Mouse (Mus musculus): ENCODE measurements around the gene Kcnh3.
"Not testable (repeated sequence)": the region's sequence is repeated elsewhere in the genome, so short reads cannot be mapped to it uniquely, and the experiment has no call there.

Gene Kcnh3

GRCm38 (mm10) chr15:99240129-99240528 is 15.5 kb downstream of the Kcnh3 start:
- peak; percentile 63 for DNase-seq (ENCODE audit: low read depth, low spot score)

DNA sequence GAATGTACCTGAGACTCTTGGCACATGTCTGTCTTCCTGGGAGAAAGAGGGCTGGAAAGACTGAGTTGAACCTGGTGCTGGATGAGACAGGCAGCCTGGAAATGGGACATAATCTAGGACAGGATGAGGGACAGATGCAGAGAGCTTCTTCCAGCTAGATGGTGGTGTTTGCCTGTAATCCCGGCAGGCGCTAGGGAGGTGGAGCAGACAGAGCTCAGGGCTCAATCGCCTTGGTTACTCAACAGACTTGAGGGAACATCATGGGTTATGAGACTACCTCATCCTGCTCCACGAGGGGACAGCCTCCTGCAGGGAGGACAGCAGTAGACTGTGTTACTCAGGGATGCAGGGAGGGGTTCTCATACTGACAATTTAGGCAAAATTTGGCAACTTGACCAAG is 16.6 kb downstream of the Kcnh3 start:
- no peak for DNase-seq (ENCODE audit: low read depth, low spot score)

DNA sequence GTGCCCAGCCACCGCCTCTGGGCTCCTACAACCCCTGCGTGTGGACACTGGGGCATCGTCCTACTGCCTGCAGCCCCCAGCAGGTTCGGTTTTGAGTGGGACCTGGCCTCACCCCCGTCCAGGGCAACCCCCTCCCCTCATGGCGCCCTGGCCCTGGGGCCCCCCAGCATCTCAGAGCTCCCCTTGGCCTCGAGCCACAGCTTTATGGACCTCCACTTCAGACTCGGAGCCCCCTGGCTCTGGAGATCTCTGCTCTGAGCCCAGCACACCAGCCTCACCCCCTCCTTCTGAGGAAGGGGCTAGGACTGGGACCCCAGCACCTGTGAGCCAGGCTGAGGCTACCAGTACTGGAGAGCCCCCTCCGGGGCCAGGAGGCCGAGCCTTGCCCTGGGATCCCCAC is 17.4 kb downstream of the Kcnh3 start:
- DNase-seq (ENCODE audit: low read depth, low spot score), result no peak

- DNase-seq (ENCODE audit: low read depth, low spot score), result not testable (repeated sequence)
Measured at GRCm38 (mm10) chr15:99246736-99247135, 22.1 kb downstream of the Kcnh3 start.

DNA sequence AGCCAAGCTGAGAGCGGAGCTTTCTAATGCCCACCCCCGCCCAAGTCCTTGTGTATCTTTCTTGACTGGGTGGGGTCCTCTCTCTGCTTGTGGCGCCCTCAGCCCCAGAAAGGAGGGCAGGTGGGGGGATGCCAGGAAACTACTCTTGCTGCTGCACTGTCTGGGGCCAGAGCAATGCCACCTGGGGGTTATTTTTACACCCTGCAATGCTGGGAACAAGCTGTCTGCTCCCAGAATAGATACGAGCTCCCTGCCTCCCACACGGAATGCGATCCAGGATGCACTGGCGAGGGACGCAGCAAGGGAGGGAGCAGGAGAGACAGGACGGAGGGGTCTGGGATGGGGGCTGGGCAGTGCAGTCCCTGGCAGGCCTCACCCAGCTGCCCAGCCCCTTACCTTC is 24.3 kb downstream of the Kcnh3 start:
- peak; percentile 40 for DNase-seq (ENCODE audit: low read depth, low spot score)

- no peak for DNase-seq (ENCODE audit: low read depth, low spot score)
Measured at GRCm38 (mm10) chr15:99249938-99250337, 25.3 kb downstream of the Kcnh3 start.

- not testable (repeated sequence) for DNase-seq (ENCODE audit: low read depth, low spot score)
Measured at GRCm38 (mm10) chr15:99251111-99251510, 26.4 kb downstream of the Kcnh3 start.

- peak; percentile 99 for DNase-seq (ENCODE audit: low read depth, low spot score)
Measured at GRCm38 (mm10) chr15:99251626-99252380, 27.1 kb downstream of the Kcnh3 start, which contains the start of gene Mcrs1. Gene Mcrs1, minus strand, starts transcription at chr15:99251961.

- DNase-seq (ENCODE audit: low read depth, low spot score), result no peak
Measured at GRCm38 (mm10) chr15:99252381-99253174, 27.9 kb downstream of the Kcnh3 start.

DNA sequence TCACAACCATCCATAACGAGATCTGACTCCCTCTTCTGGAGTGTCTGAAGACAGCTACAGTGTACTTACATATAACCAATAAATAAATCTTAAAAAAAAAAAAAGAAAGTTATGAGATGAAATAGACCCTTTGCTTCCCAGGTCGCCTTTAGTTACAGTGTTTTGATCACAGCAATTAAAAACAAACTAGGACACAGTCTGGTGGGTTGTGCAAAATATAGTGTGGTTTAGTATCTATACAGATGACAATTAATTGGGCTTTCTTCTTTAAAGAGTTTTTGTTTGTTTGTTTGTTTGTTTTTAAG is 28.5 kb downstream of the Kcnh3 start:
- DNase-seq (ENCODE audit: low read depth, low spot score), result not testable (repeated sequence)

DNA sequence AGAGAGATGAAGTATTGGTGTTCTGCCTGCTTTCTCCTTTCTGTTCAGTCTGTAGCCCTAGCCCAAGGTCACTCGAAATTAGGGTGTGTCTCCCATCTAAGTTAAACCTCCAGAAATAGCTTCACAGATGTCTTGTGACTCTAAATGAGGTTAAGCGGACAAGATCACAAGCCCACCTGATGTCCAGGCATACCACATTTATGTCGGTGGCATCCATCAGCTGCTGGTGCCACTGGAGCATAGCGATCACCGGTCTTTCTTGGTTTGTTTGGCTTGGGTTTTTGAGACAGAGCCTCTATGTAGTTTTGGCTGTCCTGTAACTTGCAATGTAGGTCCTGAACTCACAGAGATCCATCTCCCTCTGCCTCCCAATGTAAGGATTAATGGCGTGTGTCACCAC is 29.1 kb downstream of the Kcnh3 start:
- DNase-seq (ENCODE audit: low read depth, low spot score), result no peak

DNA sequence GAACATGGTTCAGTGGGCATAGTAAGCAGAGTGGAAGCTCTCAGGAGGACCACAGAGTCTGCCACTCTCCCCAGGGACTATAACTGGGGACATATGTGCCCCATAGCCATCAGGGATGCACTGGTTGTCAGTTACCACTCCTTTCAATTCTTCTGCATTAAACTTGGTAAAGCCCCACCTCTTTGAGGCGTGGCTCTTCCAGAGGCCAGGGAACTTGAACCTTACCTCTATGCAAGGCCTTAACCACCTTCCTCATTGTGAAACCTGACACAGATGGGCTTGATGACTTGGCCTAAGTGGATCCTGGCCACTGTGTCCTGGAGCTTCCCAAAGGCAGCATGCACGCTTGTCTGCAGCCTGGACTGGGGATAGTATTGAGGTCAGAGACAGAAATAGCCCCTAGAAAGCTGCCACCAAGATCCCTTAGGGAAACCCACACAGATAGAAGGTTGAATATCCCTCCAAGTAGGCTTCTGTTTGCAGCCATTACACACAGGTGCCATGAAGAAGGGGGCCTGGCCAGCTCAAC is 29.9 kb downstream of the Kcnh3 start:
- peak; percentile 50 for DNase-seq (ENCODE audit: low read depth, low spot score)

DNA sequence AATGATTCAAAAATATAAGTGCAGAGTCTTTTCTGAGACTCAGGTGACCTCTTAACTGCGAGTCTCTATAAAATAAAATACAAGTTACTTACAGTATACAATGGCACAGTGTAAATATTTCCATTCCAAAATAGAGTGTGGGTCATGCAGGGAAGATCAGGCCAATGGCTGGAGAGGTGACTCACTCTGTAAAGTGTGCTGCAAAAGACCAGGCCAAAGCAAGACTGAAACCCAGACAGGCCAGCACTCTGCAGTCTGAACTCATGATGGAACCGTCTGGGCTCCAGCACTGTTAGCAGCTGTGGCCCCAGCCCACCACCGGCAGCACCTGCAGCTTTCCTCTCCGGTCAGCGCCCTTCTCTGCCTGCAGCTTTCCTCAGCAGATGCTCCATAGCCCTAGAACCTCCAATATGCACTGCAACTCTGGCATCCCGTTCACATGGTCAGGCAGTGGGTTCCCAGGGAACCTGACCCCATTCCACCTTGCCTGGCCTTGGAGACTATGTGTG is 30.6 kb downstream of the Kcnh3 start:
- no peak for DNase-seq (ENCODE audit: low read depth, low spot score)

- DNase-seq (ENCODE audit: low read depth, low spot score), result no peak
Measured at GRCm38 (mm10) chr15:99259167-99259729, 34.6 kb downstream of the Kcnh3 start.

DNA sequence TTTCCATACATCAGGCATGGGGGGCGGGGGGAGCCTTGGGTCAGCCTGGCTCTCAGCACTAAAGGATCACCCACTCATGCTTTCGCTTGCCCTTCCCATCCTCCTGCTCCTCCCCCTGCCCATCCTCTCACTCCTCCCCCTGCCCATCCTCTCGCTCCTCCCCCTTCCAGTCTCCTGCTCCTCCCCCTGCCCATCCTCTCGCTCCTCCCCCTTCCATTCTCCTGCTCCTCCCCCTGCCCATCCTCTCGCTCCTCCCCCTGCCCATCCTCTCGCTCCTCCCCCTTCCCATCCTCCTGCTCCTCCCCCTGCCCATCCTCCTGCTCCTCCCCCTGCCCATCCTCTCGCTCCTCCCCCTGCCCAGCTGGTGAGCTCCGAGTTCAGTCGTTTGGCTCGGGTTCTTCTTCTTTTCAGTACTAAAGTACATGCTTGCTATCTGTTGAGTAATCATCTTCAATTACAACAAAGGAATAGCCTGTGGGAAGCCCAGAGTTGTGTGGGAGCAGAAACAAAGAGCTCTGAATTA is 35.1 kb downstream of the Kcnh3 start:
- DNase-seq (ENCODE audit: low read depth, low spot score), result peak; percentile 93

- no peak for DNase-seq (ENCODE audit: low read depth, low spot score)
Measured at GRCm38 (mm10) chr15:99262702-99263101, 38.0 kb downstream of the Kcnh3 start.

- peak; percentile 71 for DNase-seq (ENCODE audit: low read depth, low spot score)
Measured at GRCm38 (mm10) chr15:99264363-99264762, 39.7 kb downstream of the Kcnh3 start.

DNA sequence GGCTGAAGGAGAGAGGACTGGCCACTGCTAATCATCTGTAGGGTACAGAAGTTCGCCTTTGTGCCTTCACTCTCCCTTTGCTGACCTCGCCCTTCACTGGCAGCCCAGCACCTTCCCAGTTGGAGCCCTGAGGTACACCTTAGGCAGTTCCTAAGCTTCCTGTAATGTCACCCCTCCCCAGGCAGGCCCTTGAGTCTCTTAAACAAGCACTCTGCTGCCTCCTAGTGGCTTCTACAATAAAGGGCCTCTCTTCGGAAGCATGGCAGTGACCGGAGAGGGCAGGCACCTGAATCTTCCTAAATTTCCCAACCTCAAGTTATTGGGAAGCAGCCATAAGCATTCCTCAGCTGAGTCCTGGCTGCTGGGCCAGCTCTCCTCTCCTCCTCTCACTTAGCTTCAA is 41.0 kb downstream of the Kcnh3 start:
- DNase-seq (ENCODE audit: low read depth, low spot score), result peak; percentile 94

GRCm38 (mm10) chr15:99276095-99276494 is 51.4 kb downstream of the Kcnh3 start:
- no peak for DNase-seq (ENCODE audit: low read depth, low spot score)

- no peak for DNase-seq (ENCODE audit: low read depth, low spot score)
Measured at GRCm38 (mm10) chr15:99278271-99278670, 53.6 kb downstream of the Kcnh3 start.

- DNase-seq (ENCODE audit: low read depth, low spot score), result peak; percentile 64
Measured at GRCm38 (mm10) chr15:99283456-99283855, 58.8 kb downstream of the Kcnh3 start.

Measured in ES-CJ7 (cell line).